Mouse (Mus musculus): ENCODE data around the gene Zfp651.

The Zfp651 gene

GRCm38 (mm10) chr9:121759091-121760081 is at the start of gene Zfp651:
TSS of gene Zfp651 (plus strand) at chr9:121759330.
- DNase-seq (ENCODE audit: low spot score), result peak; percentile 80

GRCm38 (mm10) chr9:121709898-121710583 is 49.1 kb upstream of the Zfp651 start, which contains the start of gene Ss18l2:
TSS of gene Ss18l2 (plus strand) at chr9:121710329.
- DNase-seq (ENCODE audit: low spot score), result peak; percentile 99

GRCm38 (mm10) chr9:121710584-121710975 is 48.5 kb upstream of the Zfp651 start:
- DNase-seq (ENCODE audit: low spot score), result peak; percentile 31

- DNase-seq (ENCODE audit: low spot score), result no peak
Observed at GRCm38 (mm10) chr9:121717048-121717447, 42.1 kb upstream of the Zfp651 start.

GRCm38 (mm10) chr9:121718070-121718705 is 40.9 kb upstream of the Zfp651 start:
- DNase-seq (ENCODE audit: low spot score), result peak; percentile 16

GRCm38 (mm10) chr9:121718792-121719318 is 40.3 kb upstream of the Zfp651 start, which contains the start of gene Nktr:
TSS of gene Nktr (plus strand) at chr9:121719169.
- peak; percentile 99 for DNase-seq (ENCODE audit: low spot score)

- DNase-seq (ENCODE audit: low spot score), result peak; percentile 58
Observed at GRCm38 (mm10) chr9:121719347-121720331, 39.5 kb upstream of the Zfp651 start.

GRCm38 (mm10) chr9:121740490-121740889 is 18.6 kb upstream of the Zfp651 start:
- no peak for DNase-seq (ENCODE audit: low spot score)

- DNase-seq (ENCODE audit: low spot score), result no peak
Observed at GRCm38 (mm10) chr9:121741168-121741567, 18.0 kb upstream of the Zfp651 start.

- DNase-seq (ENCODE audit: low spot score), result no peak
Observed at GRCm38 (mm10) chr9:121744051-121744450, 15.1 kb upstream of the Zfp651 start.

GRCm38 (mm10) chr9:121752774-121753173 is 6.4 kb upstream of the Zfp651 start:
- DNase-seq (ENCODE audit: low spot score), result no peak

- DNase-seq (ENCODE audit: low spot score), result no peak
Observed at GRCm38 (mm10) chr9:121754624-121755023, 4.5 kb upstream of the Zfp651 start.

GRCm38 (mm10) chr9:121756785-121757184 is 2.3 kb upstream of the Zfp651 start:
- DNase-seq (ENCODE audit: low spot score), result no peak

- no peak for DNase-seq (ENCODE audit: low spot score)
Observed at GRCm38 (mm10) chr9:121757432-121757831, 1.7 kb upstream of the Zfp651 start.

GRCm38 (mm10) chr9:121757835-121758814 is 1.0 kb upstream of the Zfp651 start:
- peak; percentile 43 for DNase-seq (ENCODE audit: low spot score)

- DNase-seq (ENCODE audit: low spot score), result peak; percentile 75
Observed at GRCm38 (mm10) chr9:121760271-121761090, 1.4 kb downstream of the Zfp651 start.

GRCm38 (mm10) chr9:121761091-121761665 is 2.0 kb downstream of the Zfp651 start:
- no peak for DNase-seq (ENCODE audit: low spot score)

GRCm38 (mm10) chr9:121761787-121762186 is 2.7 kb downstream of the Zfp651 start:
- DNase-seq (ENCODE audit: low spot score), result no peak
